In genomic region chr11:84067720-84068190, GRCm38 (mm10) we compare ENCODE assay signal across 8 mouse cellular contexts. TPM values are rescaled to one million over a fixed set of nuclear protein-coding genes. Genes with fewer than 3 reads are reported as not detected.
A peak's percentile ranks its signal among the peaks of the same experiment; 100 is the strongest.
DNase-seq lines count a peak whose midpoint lies in the region; ATAC-seq and TF ChIP-seq lines count a peak whose summit lies in the region.

No protein-coding gene starts in this region.

- H3K9ac ChIP-seq in heart, adult 2 months (ENCODE audit: low read depth, low read length), result peak overlapping the region; percentile 68
- peak overlapping the region; percentile 51 for H3K9ac ChIP-seq in midbrain, embryonic 15.5 days

- H3ac ChIP-seq in C2C12 (ENCODE audit: control insufficient read depth, insufficient read length, low read depth), result peak overlapping the region; percentile 97

- no peaks in the 10 kb centered on the region; the same call in 1 of the 2 replicates for H3K4me1 ChIP-seq in heart, adult 2 months (ENCODE audit: control insufficient read depth, insufficient read depth, low read length)
- peaks cover 22% of the 10 kb centered on the region for H3K4me1 ChIP-seq in midbrain, embryonic 15.5 days

- H3K27me3 ChIP-seq in heart, adult 2 months (ENCODE audit: control insufficient read depth, insufficient read depth, low read length), result peaks cover 2% of the 10 kb centered on the region; the same call in 1 of the 2 replicates
- no peaks in the 10 kb centered on the region for H3K27me3 ChIP-seq in C2C12 (ENCODE audit: control insufficient read depth, insufficient read depth, insufficient read length)
- H3K27me3 ChIP-seq in midbrain, embryonic 15.5 days (replicated peaks), result peaks cover 27% of the 10 kb centered on the region

- H3K27ac ChIP-seq in heart, adult 2 months, result peak overlapping the region; percentile 12; the same call in 1 of the 2 replicates
- no peak overlapping the region for H3K27ac ChIP-seq in midbrain, embryonic 15.5 days

- intact Hi-C loops in heart, adult 2 months (cut with DNase I), result loop anchor here (5.0 kb wide), 1 partner anchor 60 kb away; the partner anchor contains the start of genes Acaca and Tada2a

- H3K4me2 ChIP-seq in midbrain, embryonic 15.5 days, result peak overlapping the region; percentile 97

- H3K79me2 ChIP-seq in heart, adult 2 months (replicated peaks; ENCODE audit: control insufficient read depth, insufficient read depth, low read length), result no peaks in the 10 kb centered on the region
- H3K79me2 ChIP-seq in C2C12 (ENCODE audit: control insufficient read depth, insufficient read depth), result peaks cover 36% of the 10 kb centered on the region

- H3K36me3 ChIP-seq in heart, adult 2 months (ENCODE audit: control insufficient read depth, insufficient read depth, low read length), result no peaks in the 10 kb centered on the region
- no peaks in the 10 kb centered on the region for H3K36me3 ChIP-seq in C2C12 (ENCODE audit: control insufficient read depth, insufficient read depth)
- H3K36me3 ChIP-seq in midbrain, embryonic 15.5 days (replicated peaks), result no peaks in the 10 kb centered on the region

- peak; percentile 57 for ATAC-seq in inflammation-experienced regulatory T-cells, adult 6 months
- peak; percentile 63 for ATAC-seq in midbrain, embryonic 15.5 days (replicated peaks)
- no peak for ATAC-seq in erythroid progenitor cell, adult 5-6 weeks (replicated peaks; ENCODE audit: low FRiP score, poor library complexity, severe bottlenecking)

- no peak for DNase-seq in heart, adult 2 months
- no peak for DNase-seq in heart, adult 8-10 months (ENCODE audit: low spot score)
- DNase-seq in embryo, embryonic 9.5 days (ENCODE audit: extremely low spot score), result peak; percentile 58
- DNase-seq in spleen, postnatal 14 days (ENCODE audit: low spot score in 2 of 2), result no peak

- H3K9me3 ChIP-seq in midbrain, embryonic 15.5 days, result no peaks in the 10 kb centered on the region

- peaks cover 14% of the 10 kb centered on the region for H3K79me3 ChIP-seq in C2C12 (ENCODE audit: low read depth)

- TF ChIP-seq EP300 in heart, adult 2 months (IDR thresholded peaks at IDR 0.05; ENCODE audit: insufficient read depth, low read depth, low read length), result no peak

- peak overlapping the region; percentile 59 for H3K4me3 ChIP-seq in heart, adult 2 months
- H3K4me3 ChIP-seq in C2C12 (ENCODE audit: insufficient read depth, poor library complexity, severe bottlenecking), result peak overlapping the region; percentile 56
- H3K4me3 ChIP-seq in midbrain, embryonic 15.5 days, result peak overlapping the region; percentile 63

- no peak for TF ChIP-seq CTCF in heart, adult 2 months (IDR thresholded peaks at IDR 0.05)
- no peak for TF ChIP-seq CTCF in C2C12 (IDR thresholded peaks at IDR 0.05; ENCODE audit: control insufficient read depth, insufficient read depth, insufficient read length)

- 5% methylated on average over 21 of the region's 21 CpGs for WGBS in heart, adult 2 months
- WGBS in midbrain, embryonic 15.5 days, result 2% methylated on average over 21 of the region's 21 CpGs

- no peak for TF ChIP-seq POLR2A in heart, adult 2 months (IDR thresholded peaks at IDR 0.05; ENCODE audit: insufficient read depth, low read depth, low read length)

TF ChIP-seq in C2C12, 6 proteins besides CTCF, POLR2A, EP300 and RAD21:
- TF ChIP-seq MYOD1 (IDR thresholded peaks at IDR 0.05; ENCODE audit: control insufficient read depth, insufficient read length, low read depth) (no peak), FOSL1 (IDR thresholded peaks at IDR 0.05; ENCODE audit: insufficient read depth, low read length, poor library complexity, severe bottlenecking) (no peak), CEBPB (IDR thresholded peaks at IDR 0.05; ENCODE audit: low read depth) (no peak), USF1 (IDR thresholded peaks at IDR 0.05; ENCODE audit: low read depth) (no peak), MYOG (IDR thresholded peaks at IDR 0.05; ENCODE audit: control insufficient read depth, extremely low read depth, insufficient read length) (no peak), MAX (IDR thresholded peaks at IDR 0.05) (no peak)

RNA-seq across cellular contexts. Expression of gene Dusp14, which starts 1.3 kb away (rescaled TPM):
- under 1 TPM; 0.34 to 0.48 TPM for total RNA-seq in heart, adult 2 months (2021)
- 1.2 and 3.5 TPM in 2 replicates for polyA plus RNA-seq in heart, adult 2 months (2012; rRNA removed)
- total RNA-seq in heart, adult 8-10 months (2022), result under 1 TPM in 3 of 4 experiments, not detected in 1; 0.50 to 0.80 (median 0.78) TPM
- polyA plus RNA-seq in C2C12 (2012; fragmentation: generic; extraction: Trizol), result 25.4 TPM
- polyA plus RNA-seq in inflammation-experienced regulatory T-cells, adult 6 months (2017; shearing (Covaris generic)), result 10 to 100 TPM; 16.6 to 20.9 (median 20.7) TPM
- 11.0 TPM in 2 replicates for polyA plus RNA-seq in midbrain, embryonic 15.5 days (2015; fragmentation: Nextera tagmentation; extraction: Ambion mirVana)
- not detected in 2 replicates for total RNA-seq in erythroid progenitor cell, adult 5-6 weeks (2015; ENCODE audit: low replicate concordance)
- not detected in 2 replicates for total RNA-seq in erythroid progenitor cell, adult 5-6 weeks (2017; ENCODE audit: low replicate concordance)
